Mouse (Mus musculus) testis, adult 2 months (tissue): ENCODE measurements at regions not wholly inside any gene's neighbourhood (a gene's known extent, or its start where the extent isn't known, plus 50 kb on each side); places are given as distances from the start of the nearest gene placed in this dataset.

Experiments
- H3K27ac ChIP-seq: fragments of 200-500 bp; 2 replicates; pipeline ENCODE4 v1.5.1; 2012; ENCODE audit warnings: low read depth, low read length; ENCODE audit not compliant: control insufficient read depth, insufficient read depth
- H3K27me3 ChIP-seq: fragments of 200-500 bp; 2 replicates; pipeline ENCODE4 v1.6.1; 2012; ENCODE audit warnings: mild to moderate bottlenecking, low read length, moderate library complexity; ENCODE audit not compliant: control insufficient read depth, insufficient read depth
- H3K36me3 ChIP-seq: fragments of 200-500 bp; 2 replicates; pipeline ENCODE4 v1.6.1; 2012; ENCODE audit warnings: mild to moderate bottlenecking, low read length; ENCODE audit not compliant: control insufficient read depth, insufficient read depth
- H3K4me1 ChIP-seq: fragments of 200-500 bp; 2 replicates; pipeline ENCODE4 v1.6.1; 2012; ENCODE audit warnings: low read length; ENCODE audit not compliant: control insufficient read depth, insufficient read depth
- H3K4me3 ChIP-seq: fragments of 200-500 bp; 2 replicates; pipeline ENCODE4 v1.5.1; 2012; ENCODE audit warnings: low read depth, mild to moderate bottlenecking, low read length, moderate library complexity, mixed read lengths; ENCODE audit not compliant: control insufficient read depth
- CTCF ChIP-seq: fragments of 200-500 bp; IDR thresholded peaks from 2 replicates; pipeline ENCODE4 v1.5.1; 2012; ENCODE audit warnings: low read depth, mild to moderate bottlenecking, inconsistent platforms, low read length, moderate library complexity; ENCODE audit not compliant: control insufficient read depth, insufficient read depth, insufficient replicate concordance
- POLR2A ChIP-seq: fragments of 200-500 bp; IDR thresholded peaks from 2 replicates; pipeline ENCODE4 v1.6.1; 2012; ENCODE audit warnings: low read depth, mild to moderate bottlenecking, inconsistent platforms, low read length, moderate library complexity; ENCODE audit not compliant: control insufficient read depth

- H3K27me3 ChIP-seq = no peaks in the 10 kb centered on the region
- no peak for TF ChIP-seq POLR2A
- no peak for TF ChIP-seq CTCF
- no peak overlapping the region for H3K4me3 ChIP-seq
- no peak overlapping the region for H3K27ac ChIP-seq
- no peaks in the 10 kb centered on the region for H3K36me3 ChIP-seq
- H3K4me1 ChIP-seq = no peaks in the 10 kb centered on the region
Measured at GRCm38 (mm10) chr5:26513039-26513955, 255.8 kb downstream of the Gm7361 start.

- Histone ChIP-seq H3K4me3 (no peak overlapping the region), H3K4me1 (no peaks in the 10 kb centered on the region), H3K36me3 (no peaks in the 10 kb centered on the region), H3K27ac (no peak overlapping the region), H3K27me3 (no peaks in the 10 kb centered on the region)
- TF ChIP-seq CTCF (no peak), POLR2A (no peak)
Measured at GRCm38 (mm10) chr5:26535556-26535955, 278.1 kb downstream of the Gm7361 start.

- TF ChIP-seq POLR2A = no peak
- TF ChIP-seq CTCF = no peak
- Histone ChIP-seq H3K27ac (no peak overlapping the region), H3K36me3 (no peaks in the 10 kb centered on the region), H3K4me1 (no peaks in the 10 kb centered on the region), H3K4me3 (no peak overlapping the region), H3K27me3 (no peaks in the 10 kb centered on the region)
Measured at GRCm38 (mm10) chr5:26563291-26563690, 253.7 kb upstream of the Dpp6 start.

GRCm38 (mm10) chr5:26564056-26564455 is 252.9 kb upstream of the Dpp6 start:
- no peaks in the 10 kb centered on the region for H3K36me3 ChIP-seq
- no peak overlapping the region for H3K27ac ChIP-seq
- TF ChIP-seq CTCF (no peak), POLR2A (no peak)
- no peaks in the 10 kb centered on the region for H3K4me1 ChIP-seq
- H3K27me3 ChIP-seq = no peaks in the 10 kb centered on the region
- H3K4me3 ChIP-seq = no peak overlapping the region

- Histone ChIP-seq H3K4me1 (no peaks in the 10 kb centered on the region), H3K27me3 (no peaks in the 10 kb centered on the region), H3K36me3 (no peaks in the 10 kb centered on the region)
Measured at GRCm38 (mm10) chr5:26572691-26573191, 244.3 kb upstream of the Dpp6 start.

GRCm38 (mm10) chr5:26573446-26573845 is 243.6 kb upstream of the Dpp6 start:
- Histone ChIP-seq H3K4me3 (no peak overlapping the region), H3K4me1 (no peaks in the 10 kb centered on the region), H3K36me3 (no peaks in the 10 kb centered on the region), H3K27me3 (no peaks in the 10 kb centered on the region), H3K27ac (no peak overlapping the region)
- TF ChIP-seq POLR2A (no peak), CTCF (no peak)

More at GRCm38 (mm10) chr5:26572691-26573191, 244.3 kb upstream of the Dpp6 start:
- no peak overlapping the region for H3K4me3 ChIP-seq
- H3K27ac ChIP-seq = no peak overlapping the region
- TF ChIP-seq CTCF = no peak
- TF ChIP-seq POLR2A = no peak

DNA sequence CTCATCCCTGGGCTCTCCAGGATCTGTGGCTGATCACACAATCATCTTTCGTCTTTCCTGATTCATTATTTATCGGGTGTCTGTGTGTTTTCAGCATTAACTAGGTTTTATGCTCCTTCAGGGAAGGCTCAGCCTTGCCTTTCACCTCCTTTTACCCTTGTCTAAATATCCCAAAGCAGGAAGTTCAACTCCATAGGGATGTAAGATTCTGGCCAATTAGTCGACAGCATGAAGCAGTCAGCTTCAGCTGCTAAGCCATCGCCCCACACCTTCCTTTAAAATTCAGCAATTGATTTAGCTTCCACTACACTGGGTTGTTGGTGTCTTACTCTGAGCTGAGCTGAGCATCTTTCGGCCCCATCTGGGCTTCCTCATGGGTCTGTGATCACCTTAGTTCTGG is 230.9 kb upstream of the Dpp6 start:
- H3K4me1 ChIP-seq = no peaks in the 10 kb centered on the region
- H3K4me3 ChIP-seq = no peak overlapping the region
- TF ChIP-seq POLR2A (no peak), CTCF (no peak)
- no peak overlapping the region for H3K27ac ChIP-seq
- H3K36me3 ChIP-seq = no peaks in the 10 kb centered on the region
- no peaks in the 10 kb centered on the region for H3K27me3 ChIP-seq
